Mouse (Mus musculus) yolk sac, embryonic 10.5 days (tissue): ENCODE measurements around the gene Rnf150.

ENCODE experiments used
- DNase-seq: peaks from one replicate; pipeline ENCODE4 v3.0.0-alpha.2; 2017; ENCODE audit warnings: low spot score

The Rnf150 gene

GRCm38 (mm10) chr8:83028211-83028610, 165.1 kb downstream of the Rnf150 start:
- no peak for DNase-seq

GRCm38 (mm10) chr8:83032800-83033199, 169.6 kb downstream of the Rnf150 start:
- no peak for DNase-seq

GRCm38 (mm10) chr8:83035141-83035540, 172.0 kb downstream of the Rnf150 start:
- DNase-seq, result no peak

- no peak for DNase-seq
Measured at GRCm38 (mm10) chr8:83036521-83037166, 173.5 kb downstream of the Rnf150 start.

GRCm38 (mm10) chr8:83037321-83037720, 174.2 kb downstream of the Rnf150 start:
- no peak for DNase-seq

GRCm38 (mm10) chr8:83038575-83038974, 175.4 kb downstream of the Rnf150 start:
- no peak for DNase-seq

GRCm38 (mm10) chr8:83041440-83041839, 178.3 kb downstream of the Rnf150 start:
- no peak for DNase-seq

- DNase-seq, result no peak
Measured at GRCm38 (mm10) chr8:83046912-83047311, 183.8 kb downstream of the Rnf150 start.

- no peak for DNase-seq
Measured at GRCm38 (mm10) chr8:83048527-83048926, 185.4 kb downstream of the Rnf150 start.

GRCm38 (mm10) chr8:83049171-83049601, 186.0 kb downstream of the Rnf150 start:
- no peak for DNase-seq

- no peak for DNase-seq
Measured at GRCm38 (mm10) chr8:83049616-83050015, 186.5 kb downstream of the Rnf150 start.

- no peak for DNase-seq
Measured at GRCm38 (mm10) chr8:83052896-83053295, 189.7 kb downstream of the Rnf150 start.

GRCm38 (mm10) chr8:83054801-83055200, 191.6 kb downstream of the Rnf150 start:
- DNase-seq, result no peak

GRCm38 (mm10) chr8:83058951-83059350, 195.8 kb downstream of the Rnf150 start:
- DNase-seq, result no peak

GRCm38 (mm10) chr8:83060076-83060475, 196.9 kb downstream of the Rnf150 start:
- DNase-seq, result no peak

GRCm38 (mm10) chr8:83061257-83061656, 198.1 kb downstream of the Rnf150 start:
- no peak for DNase-seq

- DNase-seq, result no peak
Measured at GRCm38 (mm10) chr8:83061873-83062272, 198.7 kb downstream of the Rnf150 start.

GRCm38 (mm10) chr8:83062276-83062675, 199.1 kb downstream of the Rnf150 start:
- DNase-seq, result no peak

GRCm38 (mm10) chr8:83064096-83064495, 200.9 kb downstream of the Rnf150 start:
- DNase-seq, result no peak

GRCm38 (mm10) chr8:83066076-83066475, 202.9 kb downstream of the Rnf150 start:
- DNase-seq, result no peak

GRCm38 (mm10) chr8:83066846-83067245, 203.7 kb downstream of the Rnf150 start:
- no peak for DNase-seq

- DNase-seq, result no peak
Measured at GRCm38 (mm10) chr8:83067906-83068305, 204.8 kb downstream of the Rnf150 start.

GRCm38 (mm10) chr8:83074248-83074647, 211.1 kb downstream of the Rnf150 start:
- DNase-seq, result no peak

- no peak for DNase-seq
Measured at GRCm38 (mm10) chr8:83076621-83077020, 213.5 kb downstream of the Rnf150 start.
